Mouse (Mus musculus): Measurements from ENCODE around the gene Rabggtb. TPM values are rescaled to one million over a fixed set of nuclear protein-coding genes. Genes with fewer than 3 reads are reported as not detected.

Rabggtb gene
- polyA plus RNA-seq, 1 experiment from 2014 or later: 36.7 TPM

DNA sequence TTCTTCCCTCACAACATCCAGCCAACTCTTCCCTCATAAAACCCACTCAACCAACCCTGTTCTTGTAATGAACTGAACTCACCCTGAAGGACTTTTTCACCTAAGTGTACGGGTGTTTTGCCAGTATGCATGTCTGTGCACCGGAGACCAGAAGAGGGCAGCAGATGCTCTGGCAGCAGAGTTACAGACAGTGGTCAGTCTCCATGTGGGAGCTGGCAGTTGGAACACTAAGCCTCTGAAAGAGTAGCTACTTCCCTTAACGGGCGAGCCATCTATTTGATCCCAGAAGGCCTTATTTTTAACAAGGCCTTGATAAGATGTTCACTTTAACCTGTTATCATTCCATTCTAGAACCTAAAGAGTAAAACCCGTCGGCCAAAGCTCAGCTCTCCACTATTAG lies 8.2 kb downstream of the Rabggtb start:
- ATAC-seq: 0 out of 2 replicates have a peak, but pooled peaks have one; percentile 42
- Histone ChIP-seq H3K4me3 (ENCODE audit: low read depth, low read length) (no peak overlapping the region), H3K36me3 (ENCODE audit: control insufficient read depth, insufficient read depth) (peaks cover 47% of the 10 kb centered on the region), H3K4me2 (replicated peaks; ENCODE audit: low read depth) (no peak overlapping the region), H3K27ac (ENCODE audit: low read depth, low read length) (no peak overlapping the region; the same call in 1 of the 2 replicates), H3K4me1 (replicated peaks; ENCODE audit: control insufficient read depth, insufficient read depth, low read length) (no peaks in the 10 kb centered on the region), H3K27me3 (replicated peaks; ENCODE audit: control insufficient read depth, insufficient read depth, low read length) (no peaks in the 10 kb centered on the region), H3K9me3 (ENCODE audit: control insufficient read depth) (no peaks in the 10 kb centered on the region), H3K9ac (ENCODE audit: low read depth, low read length) (no peak overlapping the region)
- 61% methylated on average over 6 of the region's 6 CpGs for WGBS
- TF ChIP-seq CTCF (IDR thresholded peaks at IDR 0.05; ENCODE audit: low read depth): peak; percentile 85

DNA sequence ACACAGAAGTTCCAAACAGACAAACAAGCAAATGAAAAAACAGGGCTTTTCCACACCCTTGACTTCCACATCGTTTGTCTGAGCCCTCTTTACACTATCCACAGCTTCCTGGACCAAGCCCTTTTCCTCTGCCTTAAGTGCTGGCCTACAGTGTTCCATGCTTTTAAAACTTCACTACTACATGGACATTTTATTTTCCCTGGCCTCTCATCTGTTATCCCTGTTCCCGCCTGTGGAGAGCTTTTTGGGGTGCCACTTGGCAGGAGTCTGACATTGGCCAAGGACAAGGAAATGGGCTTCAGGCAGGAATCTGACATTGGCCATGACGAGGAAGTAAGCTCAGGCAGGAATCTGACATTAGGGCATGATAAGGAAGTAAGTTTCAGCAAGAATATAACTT lies 10.2 kb downstream of the Rabggtb start:
- Histone ChIP-seq H3K9me3 (ENCODE audit: control insufficient read depth) (no peaks in the 10 kb centered on the region), H3K4me3 (ENCODE audit: low read depth, low read length) (no peak overlapping the region), H3K4me1 (replicated peaks; ENCODE audit: control insufficient read depth, insufficient read depth, low read length) (no peaks in the 10 kb centered on the region), H3K27ac (ENCODE audit: low read depth, low read length) (no peak overlapping the region; the same call in 1 of the 2 replicates), H3K27me3 (replicated peaks; ENCODE audit: control insufficient read depth, insufficient read depth, low read length) (no peaks in the 10 kb centered on the region), H3K4me2 (replicated peaks; ENCODE audit: low read depth) (no peak overlapping the region), H3K9ac (ENCODE audit: low read depth, low read length) (no peak overlapping the region), H3K36me3 (ENCODE audit: control insufficient read depth, insufficient read depth) (peaks cover 31% of the 10 kb centered on the region)
- 26% methylated on average over 3 of the region's 3 CpGs for WGBS
- no peak for ATAC-seq
- TF ChIP-seq CTCF (IDR thresholded peaks at IDR 0.05; ENCODE audit: low read depth): no peak

GRCm38 (mm10) chr3:153901904-153902303 lies 10.9 kb downstream of the Rabggtb start:
- no peak overlapping the region for H3K9ac ChIP-seq (ENCODE audit: low read depth, low read length)
- H3K27ac ChIP-seq (ENCODE audit: low read depth, low read length): no peak overlapping the region
- H3K4me3 ChIP-seq (ENCODE audit: low read depth, low read length): no peak overlapping the region
- 62% methylated on average over 1 of the region's 1 CpGs for WGBS
- no peaks in the 10 kb centered on the region for H3K27me3 ChIP-seq (replicated peaks; ENCODE audit: control insufficient read depth, insufficient read depth, low read length)
- H3K9me3 ChIP-seq (ENCODE audit: control insufficient read depth): no peaks in the 10 kb centered on the region
- no peak overlapping the region for H3K4me2 ChIP-seq (replicated peaks; ENCODE audit: low read depth)
- H3K36me3 ChIP-seq (ENCODE audit: control insufficient read depth, insufficient read depth): peaks cover 30% of the 10 kb centered on the region
- no peak; the same call in 1 of the 2 replicates for ATAC-seq
- no peak for TF ChIP-seq CTCF (IDR thresholded peaks at IDR 0.05; ENCODE audit: low read depth)
- H3K4me1 ChIP-seq (replicated peaks; ENCODE audit: control insufficient read depth, insufficient read depth, low read length): no peaks in the 10 kb centered on the region

DNA sequence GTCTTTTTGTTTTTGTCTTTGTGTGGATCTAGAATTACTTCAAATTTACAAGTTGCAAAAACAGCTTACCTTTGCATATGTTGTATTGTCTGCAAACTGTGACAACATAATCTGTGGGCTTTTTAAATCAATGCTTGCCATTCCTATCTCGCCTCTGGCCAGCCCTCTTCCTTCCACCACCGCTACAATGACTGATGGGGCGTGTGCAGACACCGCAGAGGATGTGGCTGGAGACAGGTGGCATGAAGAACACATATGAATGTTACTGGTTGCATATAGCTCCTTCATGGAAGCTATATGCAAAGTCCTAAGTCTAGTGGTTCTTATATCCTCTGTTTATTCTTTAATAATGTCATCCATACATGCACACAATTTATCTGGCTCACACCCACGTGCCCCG lies 15.6 kb downstream of the Rabggtb start:
- no peak for ATAC-seq
- Histone ChIP-seq H3K9ac (ENCODE audit: low read depth, low read length) (no peak overlapping the region), H3K27ac (ENCODE audit: low read depth, low read length) (no peak overlapping the region), H3K36me3 (ENCODE audit: control insufficient read depth, insufficient read depth) (no peaks in the 10 kb centered on the region), H3K4me3 (ENCODE audit: low read depth, low read length) (no peak overlapping the region), H3K9me3 (ENCODE audit: control insufficient read depth) (no peaks in the 10 kb centered on the region), H3K4me1 (replicated peaks; ENCODE audit: control insufficient read depth, insufficient read depth, low read length) (no peaks in the 10 kb centered on the region), H3K27me3 (replicated peaks; ENCODE audit: control insufficient read depth, insufficient read depth, low read length) (no peaks in the 10 kb centered on the region), H3K4me2 (replicated peaks; ENCODE audit: low read depth) (no peak overlapping the region)
- 49% methylated on average over 6 of the region's 6 CpGs for WGBS
- no peak for TF ChIP-seq CTCF (IDR thresholded peaks at IDR 0.05; ENCODE audit: low read depth)

- Histone ChIP-seq H3K4me1 (replicated peaks; ENCODE audit: control insufficient read depth, insufficient read depth, low read length) (no peaks in the 10 kb centered on the region), H3K27me3 (replicated peaks; ENCODE audit: control insufficient read depth, insufficient read depth, low read length) (no peaks in the 10 kb centered on the region), H3K9me3 (ENCODE audit: control insufficient read depth) (no peaks in the 10 kb centered on the region), H3K36me3 (ENCODE audit: control insufficient read depth, insufficient read depth) (no peaks in the 10 kb centered on the region), H3K27ac (ENCODE audit: low read depth, low read length) (no peak overlapping the region), H3K9ac (ENCODE audit: low read depth, low read length) (no peak overlapping the region), H3K4me3 (ENCODE audit: low read depth, low read length) (no peak overlapping the region), H3K4me2 (replicated peaks; ENCODE audit: low read depth) (no peak overlapping the region)
- TF ChIP-seq CTCF (IDR thresholded peaks at IDR 0.05; ENCODE audit: low read depth): no peak
- 84% methylated on average over 3 of the region's 3 CpGs for WGBS
- no peak for ATAC-seq
Measured at GRCm38 (mm10) chr3:153895454-153895853, 17.4 kb downstream of the Rabggtb start.

DNA sequence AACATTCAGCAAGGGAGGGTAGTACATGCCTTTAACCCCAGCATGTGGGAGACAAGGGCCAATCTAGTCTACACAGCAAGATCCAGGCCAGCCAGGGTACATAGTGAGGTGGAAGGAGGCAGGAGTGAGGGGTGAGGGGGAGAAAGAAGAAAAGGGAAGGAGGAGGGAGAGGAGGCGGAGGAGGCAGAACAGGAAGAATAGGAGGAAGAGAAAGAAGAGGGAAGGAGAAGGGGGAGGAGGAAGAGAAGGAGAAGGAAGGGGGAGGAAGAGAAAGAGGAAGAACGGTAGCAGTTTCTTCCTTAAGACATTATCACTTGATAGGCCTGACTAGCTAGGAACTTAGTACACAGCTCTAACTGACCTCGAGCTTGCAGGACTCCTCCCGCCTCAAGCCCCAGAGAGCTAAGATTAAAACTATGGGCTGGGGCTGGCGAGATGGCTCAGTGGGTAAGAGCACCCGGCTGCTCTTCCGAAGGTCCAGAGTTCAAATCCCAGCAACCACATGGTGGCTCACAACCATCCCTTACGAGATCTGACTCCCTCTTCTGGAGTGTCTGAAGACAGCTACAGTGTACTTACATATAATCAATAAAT lies 23.5 kb downstream of the Rabggtb start:
- no peak overlapping the region for H3K4me3 ChIP-seq (ENCODE audit: low read depth, low read length)
- H3K4me2 ChIP-seq (replicated peaks; ENCODE audit: low read depth): no peak overlapping the region
- TF ChIP-seq CTCF (IDR thresholded peaks at IDR 0.05; ENCODE audit: low read depth): no peak
- no peak overlapping the region for H3K27ac ChIP-seq (ENCODE audit: low read depth, low read length)
- no peaks in the 10 kb centered on the region for H3K4me1 ChIP-seq (replicated peaks; ENCODE audit: control insufficient read depth, insufficient read depth, low read length)
- no peaks in the 10 kb centered on the region for H3K27me3 ChIP-seq (replicated peaks; ENCODE audit: control insufficient read depth, insufficient read depth, low read length)
- H3K36me3 ChIP-seq (ENCODE audit: control insufficient read depth, insufficient read depth): no peaks in the 10 kb centered on the region
- 78% methylated on average over 7 of the region's 8 CpGs for WGBS
- no peaks in the 10 kb centered on the region for H3K9me3 ChIP-seq (ENCODE audit: control insufficient read depth)
- H3K9ac ChIP-seq (ENCODE audit: low read depth, low read length): no peak overlapping the region
- no peak for ATAC-seq
